Mouse (Mus musculus) kidney, adult 8-10 months (tissue): ENCODE results near the gene Nif3l1.

Experiments
- DNase-seq, 2 experiments: peaks; one replicate each; pipeline ENCODE4 v3.0.0; 2022

The Nif3l1 gene

DNA sequence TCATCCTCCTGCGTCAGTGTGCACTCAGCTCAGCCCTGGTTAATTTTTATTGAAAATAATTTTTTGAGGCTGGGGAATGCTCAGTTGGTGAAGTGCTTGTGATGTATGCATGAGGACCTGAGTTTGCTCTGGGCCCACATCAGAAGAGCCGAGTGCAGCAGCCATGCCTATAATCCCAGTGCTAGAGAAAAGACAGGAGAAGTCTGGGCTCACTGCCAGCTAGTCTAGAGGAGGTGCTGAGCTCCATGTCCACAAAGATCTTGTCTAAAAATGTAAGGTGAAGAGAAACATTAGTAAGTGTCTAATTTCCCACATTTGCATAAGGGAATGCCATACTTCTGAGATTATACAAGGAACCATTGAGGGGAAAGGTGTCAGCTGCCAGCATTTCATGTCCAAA, 13.9 kb downstream of the Nif3l1 start:
- DNase-seq, result peak; percentile 20 to 31

DNA sequence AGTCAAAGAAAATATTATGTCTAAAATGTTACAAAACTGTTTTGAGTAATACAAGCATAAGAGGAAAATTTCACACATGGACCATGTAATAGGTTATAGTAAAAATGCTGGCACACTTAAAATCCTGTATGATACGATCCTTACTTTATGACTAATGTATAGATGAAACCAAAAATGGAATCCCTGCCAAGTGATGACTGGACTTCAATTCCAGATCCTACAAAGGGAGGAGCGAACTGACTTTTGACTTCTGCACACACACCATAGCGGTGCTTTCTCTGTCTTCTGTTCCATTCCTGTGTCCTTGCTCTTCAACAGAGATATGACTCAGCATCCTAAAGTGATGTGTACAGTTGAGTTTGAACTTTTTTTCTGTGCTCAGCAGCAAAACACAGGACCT, 15.6 kb downstream of the Nif3l1 start:
- DNase-seq, result no peak

DNA sequence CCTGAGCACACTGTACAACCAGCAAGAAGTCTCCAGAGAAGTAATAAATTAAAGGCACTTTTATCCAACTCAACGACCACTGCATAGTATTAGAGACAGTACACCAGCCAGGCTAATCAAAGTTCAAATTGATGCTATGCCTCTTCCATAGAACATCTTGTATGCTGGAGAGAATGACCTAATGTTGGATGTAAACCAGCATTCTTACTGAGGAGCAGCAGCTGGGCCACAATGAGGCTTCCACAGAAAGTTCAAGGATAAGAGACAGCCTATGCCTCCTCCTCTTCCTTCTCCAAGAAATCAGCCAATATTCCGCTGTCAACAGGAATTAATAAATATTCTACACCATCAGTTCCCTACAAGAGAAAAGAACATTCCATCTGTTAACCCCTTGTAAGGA, 19.0 kb downstream of the Nif3l1 start:
- DNase-seq, result no peak

DNA sequence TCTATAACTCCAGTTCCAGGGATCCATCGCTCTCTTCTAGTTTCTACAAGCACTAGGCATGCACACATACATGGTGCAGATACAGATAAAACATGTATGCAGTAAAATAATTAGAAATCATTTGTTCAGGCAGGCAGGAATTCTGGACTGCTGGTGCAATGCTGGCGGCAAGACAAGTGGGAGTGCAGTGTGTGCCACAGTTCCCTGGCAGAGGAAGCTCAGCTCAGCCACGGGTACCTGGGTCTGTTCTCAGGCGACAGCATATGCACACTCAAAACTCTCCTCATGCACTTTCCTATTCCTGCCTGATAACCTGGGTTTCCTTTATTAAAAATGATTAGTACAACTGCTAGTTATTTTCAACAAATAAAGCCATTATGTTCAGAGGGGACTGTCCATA, 20.1 kb downstream of the Nif3l1 start:
- DNase-seq, result no peak

DNA sequence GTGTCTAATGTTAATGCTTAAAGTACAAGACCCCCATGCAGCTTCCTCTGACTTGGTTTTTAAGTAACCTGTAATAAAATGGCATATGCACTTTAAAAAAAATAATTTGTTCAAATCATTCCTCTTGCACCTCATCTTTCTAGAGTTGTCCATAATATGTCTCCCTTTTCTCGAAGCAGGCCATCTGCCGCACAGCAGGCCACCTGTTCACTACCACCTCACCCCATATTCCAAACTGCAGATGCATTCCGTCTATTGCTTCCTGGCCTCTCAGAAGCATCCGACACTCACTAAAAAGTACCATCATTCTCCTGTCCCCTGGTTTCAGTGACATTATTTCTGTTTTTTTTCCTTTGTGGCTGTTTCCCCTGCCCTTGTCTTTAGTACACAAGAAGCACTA, 20.6 kb downstream of the Nif3l1 start:
- no peak for DNase-seq

DNA sequence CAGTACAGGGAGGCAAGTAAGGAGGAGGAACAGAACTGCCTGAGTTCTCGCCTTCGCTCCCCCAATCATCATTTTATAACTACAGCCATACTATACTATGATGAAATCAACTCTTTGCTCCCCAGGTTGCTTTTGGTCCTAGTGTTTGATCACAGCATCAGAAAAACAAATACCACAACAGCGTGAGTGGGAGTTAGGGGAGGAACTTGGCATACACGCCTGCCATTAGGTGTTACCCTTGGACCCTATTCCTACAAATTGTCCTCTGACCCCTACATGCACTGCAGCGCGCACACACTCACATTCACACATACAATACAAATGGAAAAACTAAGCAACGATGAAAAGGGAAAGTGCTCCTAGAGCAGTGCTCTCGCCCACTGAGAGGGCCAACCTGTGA, 30.7 kb downstream of the Nif3l1 start:
- no peak for DNase-seq

DNA sequence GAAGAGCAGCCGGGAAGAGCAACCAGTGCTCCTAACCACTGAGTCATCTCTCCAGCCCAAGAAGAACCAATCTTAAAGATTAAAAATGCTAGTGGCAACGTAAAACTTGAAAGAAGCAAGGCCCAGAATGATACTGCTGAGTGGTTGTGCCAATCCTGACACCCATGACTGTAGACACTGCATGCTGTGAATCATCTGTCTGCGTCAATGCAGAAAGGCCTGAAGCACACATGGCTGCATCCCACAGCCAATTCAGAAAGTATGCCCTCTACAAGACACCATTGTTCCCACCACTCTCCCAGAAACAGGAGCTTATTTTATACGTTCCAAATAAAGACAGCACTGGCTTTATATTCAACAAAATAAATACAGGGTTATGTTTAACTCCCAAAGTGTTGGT, 37.7 kb downstream of the Nif3l1 start:
- DNase-seq, result no peak

DNA sequence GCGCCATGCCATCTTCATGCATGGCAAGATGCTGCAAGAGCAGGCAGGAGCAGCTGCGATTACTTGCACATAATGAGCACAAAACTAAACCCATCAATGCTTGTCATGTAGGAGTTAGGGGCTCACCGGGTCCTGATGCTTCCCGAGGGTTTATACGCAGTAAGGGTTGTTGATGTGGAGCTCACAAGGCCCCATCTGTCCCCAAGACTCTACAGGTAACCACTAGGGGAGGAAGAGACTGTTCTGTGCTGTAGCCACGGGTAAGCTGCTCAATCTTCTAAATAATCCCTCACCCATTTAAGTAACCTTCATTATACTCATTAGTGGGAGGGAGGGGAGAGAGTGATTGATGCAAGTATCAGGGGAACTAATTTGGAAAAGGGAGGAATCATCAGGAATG, 50.7 kb downstream of the Nif3l1 start:
- no peak for DNase-seq

DNA sequence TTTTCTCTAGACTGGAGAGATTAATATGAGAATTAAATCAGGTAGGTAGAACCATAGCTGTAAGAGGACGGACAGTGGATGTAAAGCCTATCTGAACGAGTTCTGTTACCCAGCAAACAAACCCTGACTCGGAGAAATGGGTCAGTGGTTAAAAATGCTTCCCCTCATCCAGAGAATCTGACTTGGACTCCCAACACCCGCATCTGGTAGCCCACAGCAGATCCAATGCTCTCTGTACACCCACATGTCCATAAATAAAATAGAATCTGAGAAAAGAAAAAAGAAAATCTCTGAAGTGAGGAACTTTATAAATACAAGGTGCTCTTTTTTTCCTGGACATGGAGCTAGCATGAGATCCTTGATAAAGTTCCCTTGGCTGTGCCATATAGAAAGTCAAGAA, 52.7 kb downstream of the Nif3l1 start:
- no peak for DNase-seq

DNA sequence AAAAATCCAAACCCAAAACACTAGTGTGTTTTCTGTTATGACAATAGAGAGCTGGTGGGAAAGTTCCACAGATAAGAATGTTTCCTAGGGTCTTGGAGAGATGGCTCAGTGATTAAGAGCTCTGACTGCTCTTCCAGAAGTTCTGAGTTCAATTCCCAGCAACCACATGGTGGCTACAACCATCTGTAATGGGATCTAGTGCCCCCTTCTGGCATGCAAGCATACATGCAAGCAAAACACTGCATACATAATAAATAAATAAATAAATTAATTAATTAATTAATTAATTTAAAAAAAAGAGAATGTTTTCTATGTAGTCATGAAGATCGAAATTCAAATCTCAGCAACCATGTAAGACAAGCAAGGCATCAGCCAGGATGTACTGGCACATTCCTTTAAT, 53.8 kb downstream of the Nif3l1 start:
- no peak for DNase-seq

DNA sequence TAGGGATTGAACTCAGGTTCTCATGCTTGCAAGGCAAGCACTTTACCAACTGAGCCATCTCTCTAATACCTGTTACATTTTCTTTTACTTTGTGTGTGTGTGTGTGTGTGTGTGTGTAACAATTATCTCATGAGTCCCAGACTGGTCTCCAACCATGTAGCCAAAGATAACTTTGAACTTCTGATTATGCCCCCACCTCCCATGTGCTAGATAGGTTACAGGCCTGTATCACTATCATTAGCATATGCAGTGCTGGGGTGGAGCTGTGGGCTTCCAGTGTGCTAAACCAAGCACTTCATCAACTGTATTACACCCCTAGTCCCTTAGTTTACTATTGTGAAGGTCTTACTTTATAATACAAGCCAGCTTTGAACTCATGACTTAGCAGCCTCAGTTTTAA, 58.2 kb downstream of the Nif3l1 start:
- no peak for DNase-seq

DNA sequence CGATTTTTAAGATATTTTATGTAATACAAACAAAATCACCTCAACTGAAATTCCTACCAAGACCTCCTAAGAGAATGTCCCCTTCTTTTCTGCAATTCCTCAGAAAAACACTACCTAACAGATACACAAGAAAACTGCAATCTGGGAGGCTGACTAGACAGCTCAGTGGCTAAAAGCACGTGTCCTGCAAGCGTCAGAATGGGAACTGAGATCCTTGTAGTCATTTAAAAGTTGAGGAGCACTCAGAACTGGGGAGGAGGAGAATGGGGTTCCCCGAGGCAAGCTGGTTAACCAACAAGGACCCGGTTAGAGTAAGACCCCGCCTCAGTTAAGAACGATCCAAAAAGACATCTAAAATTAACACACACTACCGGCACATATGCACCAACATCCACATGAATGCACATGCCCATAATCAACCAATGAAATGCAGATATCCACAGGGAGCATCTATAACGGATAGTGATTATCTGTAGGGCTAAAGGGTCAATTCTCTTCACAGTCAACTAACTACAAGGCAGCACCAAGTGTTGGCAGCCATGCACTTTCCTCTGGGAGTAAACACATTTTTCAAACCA, 58.9 kb downstream of the Nif3l1 start:
- no peak for DNase-seq

DNA sequence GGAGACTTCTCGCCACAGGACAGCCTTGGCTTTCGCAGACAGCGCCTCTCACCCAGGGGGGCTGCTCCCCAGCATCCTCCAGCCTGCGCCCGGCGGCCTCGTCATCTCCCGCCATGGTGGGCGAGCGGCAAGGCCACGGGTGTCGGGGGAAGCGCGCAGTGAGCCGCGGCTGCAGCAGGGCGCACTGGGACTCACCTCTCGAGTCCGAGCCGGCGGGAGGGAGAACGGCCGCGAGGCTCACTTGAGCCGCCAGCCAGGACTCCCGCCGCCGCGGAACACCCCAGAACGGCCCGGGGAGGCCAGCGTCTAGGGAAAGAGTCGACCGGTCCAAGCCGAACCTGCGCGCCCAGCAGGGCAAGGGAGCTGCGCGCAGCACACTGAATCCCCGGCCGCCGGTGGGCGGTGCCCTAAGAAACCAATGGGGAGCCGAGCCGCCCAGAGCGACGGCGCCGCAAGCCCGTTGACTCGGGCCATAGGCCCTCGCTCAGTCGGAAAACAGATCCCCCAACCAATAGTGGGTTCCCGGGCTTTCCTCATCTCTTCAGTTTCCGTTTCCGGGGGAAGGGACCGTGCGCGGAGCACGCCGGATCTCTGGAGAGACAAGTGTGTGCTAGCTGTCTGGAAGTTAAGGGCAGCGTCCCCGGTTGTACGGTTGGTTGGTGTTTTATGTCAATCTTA, 59.8 kb downstream of the Nif3l1 start, which contains the start of gene Orc2:
Orc2 (minus strand) TSS at position 533 of the 678 bp plus-strand sequence.
- peak; percentile 91 to 92 for DNase-seq

DNA sequence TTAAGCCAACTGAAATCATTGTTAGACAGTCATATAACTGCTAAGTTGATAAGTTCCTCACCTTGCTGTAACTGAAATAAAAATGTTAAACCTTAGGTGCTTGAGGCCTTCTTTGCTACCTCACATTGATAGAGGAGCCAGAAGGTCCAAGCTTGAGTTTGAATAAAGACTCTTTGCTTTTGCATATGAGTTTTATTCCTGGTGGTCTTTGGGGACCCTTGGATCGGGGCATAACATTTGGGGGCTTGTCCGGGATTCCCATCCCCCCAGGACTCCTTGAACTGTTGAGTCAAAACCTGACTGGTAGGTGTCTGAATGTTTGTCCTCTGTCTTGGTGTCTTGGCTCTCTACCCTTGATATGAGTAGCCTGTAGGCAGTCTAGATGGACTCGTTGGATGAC, 62.3 kb downstream of the Nif3l1 start:
- DNase-seq, result no peak
